Mouse (Mus musculus): ENCODE measurements around the gene Ms4a4b. TPM values are rescaled to one million over a fixed set of nuclear protein-coding genes. Genes with fewer than 3 reads are reported as not detected.
"Not testable (repeated sequence)": the region's sequence is repeated elsewhere in the genome, so short reads cannot be mapped to it uniquely, and the experiment has no call there.

Ms4a4b gene
- polyA plus RNA-seq, 1 experiment from 2014 or later = 0.80 TPM

DNA sequence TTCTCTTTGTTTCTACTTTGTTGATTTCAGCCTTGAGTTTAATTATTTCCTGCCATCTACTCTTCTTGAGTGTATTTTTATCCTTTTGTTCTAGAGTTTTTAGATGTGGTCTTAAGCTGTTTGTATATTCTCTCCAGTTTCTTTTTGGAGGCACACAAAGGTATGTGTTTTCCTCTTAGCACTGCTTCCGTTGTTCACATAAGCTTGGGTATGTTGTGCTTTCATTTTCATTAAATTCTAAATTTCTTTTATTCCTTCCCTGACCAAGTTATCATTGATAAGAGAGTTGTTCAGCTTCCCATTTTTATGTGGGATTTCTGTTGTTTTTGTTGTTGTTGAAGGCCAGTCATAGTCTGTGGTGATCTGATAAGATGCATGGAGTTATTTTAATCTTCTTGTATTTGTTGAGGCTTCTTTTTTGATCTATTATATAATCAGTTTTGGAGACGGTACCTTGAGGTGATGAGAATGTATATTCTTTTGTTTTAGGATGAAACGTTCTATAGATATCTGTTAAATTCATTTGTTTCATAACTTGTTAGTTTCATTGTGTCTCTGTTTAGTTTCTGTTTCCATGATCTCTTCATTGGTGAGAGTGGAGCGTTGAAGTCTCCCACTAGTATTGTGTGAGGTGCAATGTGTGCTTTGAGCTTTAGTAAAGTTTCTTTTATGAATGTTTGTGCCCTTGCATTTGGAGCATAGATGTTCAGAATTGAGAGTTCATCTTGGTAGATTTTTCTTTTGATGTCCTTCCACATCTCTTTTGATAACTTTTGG is 8.1 kb upstream of the Ms4a4b start:
- no peak overlapping the region for H3K4me2 ChIP-seq (ENCODE audit: low read depth, low read length)
- H3K4me3 ChIP-seq (ENCODE audit: low read depth, low read length) = no peak overlapping the region
- no peak for ATAC-seq (ENCODE audit: low read depth)
- H3K27ac ChIP-seq (ENCODE audit: low read length) = no peak overlapping the region
- no peaks in the 10 kb centered on the region for H3K9me3 ChIP-seq (replicated peaks; ENCODE audit: control insufficient read depth, low read length)
- no peak overlapping the region for H3K9ac ChIP-seq (ENCODE audit: low read depth, low read length)
- H3K36me3 ChIP-seq (ENCODE audit: control insufficient read depth, insufficient read depth) = no peaks in the 10 kb centered on the region
- H3K27me3 ChIP-seq (ENCODE audit: control insufficient read depth, insufficient read depth, low read depth, low read length) = no peaks in the 10 kb centered on the region
- WGBS (ENCODE audit: insufficient replicate concordance) = 57% methylated on average over 4 of the region's 4 CpGs
- no peaks in the 10 kb centered on the region for H3K4me1 ChIP-seq (ENCODE audit: control insufficient read depth, low read depth, low read length)

- Histone ChIP-seq H3K27ac (ENCODE audit: low read length) (no peak overlapping the region), H3K4me1 (ENCODE audit: control insufficient read depth, low read depth, low read length) (no peaks in the 10 kb centered on the region), H3K4me2 (ENCODE audit: low read depth, low read length) (no peak overlapping the region), H3K4me3 (ENCODE audit: low read depth, low read length) (no peak overlapping the region), H3K27me3 (ENCODE audit: control insufficient read depth, insufficient read depth, low read depth, low read length) (no peaks in the 10 kb centered on the region), H3K9ac (ENCODE audit: low read depth, low read length) (no peak overlapping the region), H3K36me3 (ENCODE audit: control insufficient read depth, insufficient read depth) (no peaks in the 10 kb centered on the region), H3K9me3 (replicated peaks; ENCODE audit: control insufficient read depth, low read length) (no peaks in the 10 kb centered on the region)
- no peak for ATAC-seq (ENCODE audit: low read depth)
- 67% methylated on average over 5 of the region's 5 CpGs for whole genome bisulfite sequencing (ENCODE audit: insufficient replicate concordance)
Measured at GRCm38 (mm10) chr19:11443964-11444363, 611 bp downstream of the Ms4a4b start.

- no peaks in the 10 kb centered on the region for H3K27me3 ChIP-seq (ENCODE audit: control insufficient read depth, insufficient read depth, low read depth, low read length)
- WGBS (ENCODE audit: insufficient replicate concordance) = 36% methylated on average over 2 of the region's 2 CpGs
- no peak overlapping the region for H3K27ac ChIP-seq (ENCODE audit: low read length)
- no peak for ATAC-seq (ENCODE audit: low read depth)
- H3K4me3 ChIP-seq (ENCODE audit: low read depth, low read length) = no peak overlapping the region
- no peaks in the 10 kb centered on the region for H3K9me3 ChIP-seq (replicated peaks; ENCODE audit: control insufficient read depth, low read length)
- H3K36me3 ChIP-seq (ENCODE audit: control insufficient read depth, insufficient read depth) = no peaks in the 10 kb centered on the region
- H3K4me1 ChIP-seq (ENCODE audit: control insufficient read depth, low read depth, low read length) = no peaks in the 10 kb centered on the region
- no peak overlapping the region for H3K4me2 ChIP-seq (ENCODE audit: low read depth, low read length)
- no peak overlapping the region for H3K9ac ChIP-seq (ENCODE audit: low read depth, low read length)
Measured at GRCm38 (mm10) chr19:11447238-11447637, 3.9 kb downstream of the Ms4a4b start.

DNA sequence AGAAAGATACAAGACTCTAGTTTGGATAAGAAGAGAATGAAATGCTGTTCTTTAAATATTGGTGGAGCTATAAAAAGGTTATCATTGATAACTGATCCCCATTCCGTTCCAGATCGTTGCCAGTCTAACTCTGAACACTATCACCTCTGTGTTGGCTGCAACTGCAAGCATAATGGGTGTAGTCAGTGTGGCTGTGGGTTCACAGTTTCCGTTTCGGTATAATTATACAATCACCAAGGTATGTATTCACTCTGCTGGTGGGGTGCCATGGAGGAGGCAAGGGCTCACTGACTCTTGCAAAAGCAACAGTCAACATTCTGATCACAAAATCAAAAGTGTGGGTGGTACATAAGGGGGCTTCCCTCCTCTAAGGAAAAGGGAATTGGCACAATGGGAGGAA is 15.7 kb downstream of the Ms4a4b start:
- H3K9me3 ChIP-seq (replicated peaks; ENCODE audit: control insufficient read depth, low read length); H3K27ac ChIP-seq (ENCODE audit: low read length); H3K4me3 ChIP-seq (ENCODE audit: low read depth, low read length); H3K9ac ChIP-seq (ENCODE audit: low read depth, low read length); H3K36me3 ChIP-seq (ENCODE audit: control insufficient read depth, insufficient read depth); H3K27me3 ChIP-seq (ENCODE audit: control insufficient read depth, insufficient read depth, low read depth, low read length); ATAC-seq (ENCODE audit: low read depth); H3K4me1 ChIP-seq (ENCODE audit: control insufficient read depth, low read depth, low read length); H3K4me2 ChIP-seq (ENCODE audit: low read depth, low read length): not testable (repeated sequence)
- WGBS (ENCODE audit: insufficient replicate concordance) = 58% methylated on average over 3 of the region's 4 CpGs

DNA sequence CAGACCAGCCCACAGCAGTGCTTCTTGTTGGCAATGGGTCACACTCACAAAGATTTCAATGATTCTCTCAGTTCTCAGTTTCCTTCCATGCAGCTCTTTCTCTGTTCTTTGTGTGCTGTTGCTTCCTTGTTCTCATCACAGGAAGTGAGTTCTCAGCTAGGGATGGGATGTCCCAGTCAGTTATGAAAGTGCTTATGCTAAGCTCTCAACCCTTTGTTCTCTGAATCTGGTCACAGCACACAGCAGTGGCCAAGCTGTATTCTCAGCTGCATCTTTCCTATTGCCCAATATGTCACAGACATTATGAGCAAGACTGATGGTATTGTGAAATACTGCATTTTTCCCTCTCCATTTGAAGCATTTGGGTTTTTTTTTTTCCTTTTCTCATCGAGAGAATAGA is 21.4 kb downstream of the Ms4a4b start:
- H3K4me1 ChIP-seq (ENCODE audit: control insufficient read depth, low read depth, low read length); ATAC-seq (ENCODE audit: low read depth); H3K4me2 ChIP-seq (ENCODE audit: low read depth, low read length); H3K9me3 ChIP-seq (replicated peaks; ENCODE audit: control insufficient read depth, low read length); H3K36me3 ChIP-seq (ENCODE audit: control insufficient read depth, insufficient read depth); H3K4me3 ChIP-seq (ENCODE audit: low read depth, low read length); H3K27ac ChIP-seq (ENCODE audit: low read length); H3K27me3 ChIP-seq (ENCODE audit: control insufficient read depth, insufficient read depth, low read depth, low read length); H3K9ac ChIP-seq (ENCODE audit: low read depth, low read length): not testable (repeated sequence)
- WGBS (ENCODE audit: insufficient replicate concordance) = 5% methylated on average over 1 of the region's 1 CpGs

DNA sequence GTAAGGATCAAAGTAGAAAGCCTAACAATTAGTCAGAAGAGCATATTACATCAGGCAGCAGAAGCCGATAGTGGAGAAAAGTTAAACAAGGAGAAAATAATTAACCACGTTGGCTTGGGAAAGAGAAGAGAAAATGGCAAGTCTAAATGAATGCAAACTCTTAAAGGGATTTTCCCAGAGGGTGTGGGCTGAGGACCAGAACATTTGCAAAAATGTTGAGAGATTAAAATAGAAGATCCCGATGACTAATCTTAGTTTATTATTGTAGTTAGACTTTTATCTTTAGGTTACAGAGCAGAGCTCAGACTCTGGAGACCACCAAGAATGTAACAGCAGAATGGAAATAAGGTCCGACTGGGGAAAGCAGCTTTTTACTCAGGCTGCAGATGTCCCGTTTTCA is 23.1 kb downstream of the Ms4a4b start:
- H3K9ac ChIP-seq (ENCODE audit: low read depth, low read length) = no peak overlapping the region
- H3K4me2 ChIP-seq (ENCODE audit: low read depth, low read length) = no peak overlapping the region
- no peaks in the 10 kb centered on the region for H3K36me3 ChIP-seq (ENCODE audit: control insufficient read depth, insufficient read depth)
- H3K4me3 ChIP-seq (ENCODE audit: low read depth, low read length) = no peak overlapping the region
- no peaks in the 10 kb centered on the region for H3K9me3 ChIP-seq (replicated peaks; ENCODE audit: control insufficient read depth, low read length)
- 48% methylated on average over 5 of the region's 5 CpGs for WGBS (ENCODE audit: insufficient replicate concordance)
- ATAC-seq (ENCODE audit: low read depth) = peak; percentile 11; the same call in 1 of the 2 replicates
- H3K27me3 ChIP-seq (ENCODE audit: control insufficient read depth, insufficient read depth, low read depth, low read length) = no peaks in the 10 kb centered on the region
- no peaks in the 10 kb centered on the region for H3K4me1 ChIP-seq (ENCODE audit: control insufficient read depth, low read depth, low read length)
- H3K27ac ChIP-seq (ENCODE audit: low read length) = no peak overlapping the region

DNA sequence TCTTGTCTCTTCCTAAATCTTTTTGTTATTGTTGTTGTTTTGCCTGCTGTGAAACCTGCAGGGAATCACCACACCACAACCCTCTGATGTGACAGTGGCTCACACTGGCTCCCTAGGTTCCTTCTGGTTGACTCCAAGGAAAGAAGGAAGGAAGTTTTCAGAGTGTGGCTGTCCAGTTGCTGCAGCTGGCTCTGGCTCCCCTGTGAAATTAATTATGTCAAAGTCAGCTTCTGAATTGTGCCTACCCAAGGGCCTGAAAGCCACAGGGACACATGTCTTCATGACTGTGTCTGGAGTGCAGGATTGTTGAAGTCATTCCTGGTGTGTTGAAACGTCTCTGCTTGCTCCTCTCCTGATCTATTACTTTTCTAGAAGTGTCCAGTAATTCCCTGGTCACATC is 25.0 kb downstream of the Ms4a4b start:
- H3K36me3 ChIP-seq (ENCODE audit: control insufficient read depth, insufficient read depth); H3K9me3 ChIP-seq (replicated peaks; ENCODE audit: control insufficient read depth, low read length); H3K4me2 ChIP-seq (ENCODE audit: low read depth, low read length); H3K4me1 ChIP-seq (ENCODE audit: control insufficient read depth, low read depth, low read length); H3K9ac ChIP-seq (ENCODE audit: low read depth, low read length); ATAC-seq (ENCODE audit: low read depth); H3K4me3 ChIP-seq (ENCODE audit: low read depth, low read length); H3K27me3 ChIP-seq (ENCODE audit: control insufficient read depth, insufficient read depth, low read depth, low read length); H3K27ac ChIP-seq (ENCODE audit: low read length): not testable (repeated sequence)
- WGBS (ENCODE audit: insufficient replicate concordance) = 27% methylated on average over 1 of the region's 1 CpGs

DNA sequence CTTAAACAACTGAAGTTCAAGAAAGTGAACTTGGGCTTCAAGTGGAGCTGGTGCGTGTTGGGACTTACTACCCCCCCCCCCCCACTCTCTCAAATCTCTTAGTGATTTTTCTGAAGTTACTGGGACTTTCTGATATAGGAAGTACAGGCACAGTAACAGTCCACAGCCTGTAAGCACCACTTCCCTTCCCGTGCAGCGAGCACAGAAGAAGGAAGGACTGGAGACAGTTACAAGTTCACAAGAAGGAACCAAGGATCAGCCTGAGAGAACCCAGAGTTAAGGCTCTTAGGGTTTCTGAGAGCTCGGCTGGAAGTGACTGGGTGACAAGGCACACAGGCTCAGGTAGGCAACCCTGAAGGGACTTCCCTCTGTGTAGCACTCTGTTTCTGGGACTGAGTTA is 25.9 kb downstream of the Ms4a4b start, which contains the start of gene Ms4a6c:
Gene Ms4a6c (plus strand): TSS at position 152 of the 400 bp plus-strand sequence.
- not testable (repeated sequence) for H3K4me1 ChIP-seq (ENCODE audit: control insufficient read depth, low read depth, low read length); H3K27me3 ChIP-seq (ENCODE audit: control insufficient read depth, insufficient read depth, low read depth, low read length); H3K36me3 ChIP-seq (ENCODE audit: control insufficient read depth, insufficient read depth); H3K9me3 ChIP-seq (replicated peaks; ENCODE audit: control insufficient read depth, low read length); H3K27ac ChIP-seq (ENCODE audit: low read length); H3K9ac ChIP-seq (ENCODE audit: low read depth, low read length); H3K4me3 ChIP-seq (ENCODE audit: low read depth, low read length); H3K4me2 ChIP-seq (ENCODE audit: low read depth, low read length)
- WGBS (ENCODE audit: insufficient replicate concordance) = 12% methylated on average over 4 of the region's 4 CpGs
- peak; percentile 11; the same call in 1 of the 2 replicates for ATAC-seq (ENCODE audit: low read depth)

DNA sequence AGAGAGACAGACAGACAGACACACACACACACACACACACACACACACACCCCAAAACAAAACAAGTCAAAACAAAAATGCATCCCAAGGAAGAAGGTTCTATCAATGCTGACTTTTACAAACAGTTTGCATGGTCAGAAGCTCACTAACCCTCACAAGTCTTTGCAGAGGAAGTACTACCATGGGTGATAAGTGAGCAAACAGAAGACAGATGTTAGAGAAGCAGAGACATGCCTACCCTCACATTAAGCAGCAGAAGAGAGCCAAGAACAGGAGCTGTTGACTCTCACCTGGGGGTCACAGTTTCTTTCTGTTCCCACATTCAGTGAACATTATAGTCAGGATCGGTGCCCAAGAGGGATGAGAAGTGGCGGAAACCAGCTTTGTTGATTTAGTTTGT is 36.4 kb downstream of the Ms4a4b start:
- H3K27ac ChIP-seq (ENCODE audit: low read length) = no peak overlapping the region
- H3K4me3 ChIP-seq (ENCODE audit: low read depth, low read length) = no peak overlapping the region
- no peaks in the 10 kb centered on the region for H3K9me3 ChIP-seq (replicated peaks; ENCODE audit: control insufficient read depth, low read length)
- H3K36me3 ChIP-seq (ENCODE audit: control insufficient read depth, insufficient read depth) = no peaks in the 10 kb centered on the region
- H3K4me2 ChIP-seq (ENCODE audit: low read depth, low read length) = no peak overlapping the region
- WGBS (ENCODE audit: insufficient replicate concordance) = 81% methylated on average over 2 of the region's 2 CpGs
- H3K27me3 ChIP-seq (ENCODE audit: control insufficient read depth, insufficient read depth, low read depth, low read length) = no peaks in the 10 kb centered on the region
- H3K4me1 ChIP-seq (ENCODE audit: control insufficient read depth, low read depth, low read length) = no peaks in the 10 kb centered on the region
- no peak for ATAC-seq (ENCODE audit: low read depth)
- H3K9ac ChIP-seq (ENCODE audit: low read depth, low read length) = no peak overlapping the region

Measured in liver, embryonic 16.5 days (tissue).